Mouse (Mus musculus) heart, embryonic 15.5 days (tissue): ENCODE measurements at regions not wholly inside any gene's neighbourhood (a gene's known extent, or its start where the extent isn't known, plus 50 kb on each side); places are given as distances from the start of the nearest gene placed in this dataset.

Experiments
- ATAC-seq: fragments of 200-750 bp; cut with Nextera tagmentation; replicated peaks from 2 replicates; pipeline ENCODE4 v1.8.0; 2017; ENCODE audit warnings: low read depth, moderate TSS enrichment; ENCODE audit not compliant: insufficient number of reproducible peaks, insufficient read depth, low FRiP score
- H3K27ac ChIP-seq: fragments of 300-500 bp; sonication (generic); 2 replicates; pipeline ENCODE4 v1.5.1; 2015; ENCODE audit warnings: mild to moderate bottlenecking, inconsistent platforms
- H3K27me3 ChIP-seq: fragments of 300-500 bp; sonication (generic); 2 replicates; pipeline ENCODE4 v1.6.1; 2015; ENCODE audit warnings: inconsistent platforms
- H3K36me3 ChIP-seq: fragments of 300-500 bp; sonication (generic); 2 replicates; pipeline ENCODE4 v1.6.1; 2015; ENCODE audit warnings: mild to moderate bottlenecking, inconsistent platforms
- H3K4me1 ChIP-seq: fragments of 300-500 bp; sonication (generic); replicated peaks from 2 replicates; pipeline ENCODE4 v1.6.1; 2015; ENCODE audit warnings: inconsistent platforms
- H3K4me2 ChIP-seq: fragments of 300-500 bp; sonication (generic); 2 replicates; pipeline ENCODE4 v1.6.1; 2015; ENCODE audit warnings: inconsistent platforms, mild to moderate bottlenecking, moderate library complexity
- H3K4me3 ChIP-seq: fragments of 300-500 bp; sonication (generic); 2 replicates; pipeline ENCODE4 v1.5.1; 2015; ENCODE audit warnings: mild to moderate bottlenecking, inconsistent platforms
- H3K9ac ChIP-seq: fragments of 300-500 bp; sonication (generic); 2 replicates; pipeline ENCODE4 v1.6.1; 2015; ENCODE audit warnings: mild to moderate bottlenecking, inconsistent platforms
- H3K9me3 ChIP-seq: fragments of 300-500 bp; sonication (generic); replicated peaks from 2 replicates; pipeline ENCODE4 v1.6.1; 2016; ENCODE audit warnings: inconsistent platforms
- WGBS: fragments of 180-500 bp; shearing (Covaris S2); methylation state at CpG from one replicate; pipeline ENCODE4 v1.1.7; 2015; ENCODE audit warnings: mixed read lengths; 5-methylcytosine and 5-hydroxymethylcytosine counted together

- H3K4me3 ChIP-seq = no peak overlapping the region
- WGBS = 62% methylated on average over 3 of the region's 3 CpGs
- H3K27me3 ChIP-seq = no peaks in the 10 kb centered on the region
- no peak for ATAC-seq
- no peak overlapping the region for H3K4me2 ChIP-seq
- H3K4me1 ChIP-seq = no peaks in the 10 kb centered on the region
- no peak overlapping the region for H3K27ac ChIP-seq
- no peak overlapping the region for H3K9ac ChIP-seq
- H3K9me3 ChIP-seq = no peaks in the 10 kb centered on the region
- no peaks in the 10 kb centered on the region for H3K36me3 ChIP-seq
Measured at GRCm38 (mm10) chr4:35417866-35418265, 191.9 kb upstream of the C9orf72 start.

DNA sequence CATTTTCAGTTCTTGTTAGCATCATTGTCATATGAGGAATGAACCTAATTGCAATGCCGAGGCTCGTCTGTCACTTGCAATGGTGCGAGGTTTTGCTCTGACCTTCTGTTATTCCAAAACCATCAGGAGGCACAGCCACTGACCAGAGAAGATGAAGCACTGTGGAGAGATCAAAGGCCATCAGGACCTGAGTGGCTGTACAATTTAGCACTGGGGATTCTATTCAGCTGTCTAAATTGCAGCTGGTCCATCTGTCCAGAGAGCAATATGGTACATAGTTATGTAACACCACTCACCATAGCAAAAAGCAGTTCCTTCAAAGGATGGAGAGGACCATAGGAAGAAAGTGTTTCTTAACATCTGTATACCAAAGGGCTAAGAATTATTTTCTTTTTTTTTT is 187.5 kb upstream of the C9orf72 start:
- Histone ChIP-seq H3K9me3 (no peaks in the 10 kb centered on the region), H3K9ac (no peak overlapping the region), H3K27me3 (no peaks in the 10 kb centered on the region), H3K4me3 (no peak overlapping the region), H3K4me1 (no peaks in the 10 kb centered on the region), H3K36me3 (no peaks in the 10 kb centered on the region), H3K4me2 (no peak overlapping the region), H3K27ac (no peak overlapping the region)
- 70% methylated on average over 3 of the region's 3 CpGs for WGBS
- ATAC-seq = no peak

- no peaks in the 10 kb centered on the region for H3K4me1 ChIP-seq
- no peaks in the 10 kb centered on the region for H3K27me3 ChIP-seq
- H3K9ac ChIP-seq = no peak overlapping the region
- no peak overlapping the region for H3K4me3 ChIP-seq
- WGBS = 79% methylated on average over 7 of the region's 7 CpGs
- H3K4me2 ChIP-seq = no peak overlapping the region
- H3K36me3 ChIP-seq = no peaks in the 10 kb centered on the region
- no peak overlapping the region for H3K27ac ChIP-seq
- no peak for ATAC-seq
- H3K9me3 ChIP-seq = no peaks in the 10 kb centered on the region
Measured at GRCm38 (mm10) chr4:35405301-35406006, 179.5 kb upstream of the C9orf72 start.

- no peak for ATAC-seq
- H3K27me3 ChIP-seq = no peaks in the 10 kb centered on the region
- 72% methylated on average over 2 of the region's 2 CpGs for WGBS
- no peak overlapping the region for H3K9ac ChIP-seq
- H3K4me1 ChIP-seq = no peaks in the 10 kb centered on the region
- no peak overlapping the region for H3K4me3 ChIP-seq
- no peaks in the 10 kb centered on the region for H3K9me3 ChIP-seq
- H3K36me3 ChIP-seq = no peaks in the 10 kb centered on the region
- H3K27ac ChIP-seq = no peak overlapping the region
- H3K4me2 ChIP-seq = no peak overlapping the region
Measured at GRCm38 (mm10) chr4:35404068-35404467, 178.1 kb upstream of the C9orf72 start.

GRCm38 (mm10) chr4:35403594-35403993 is 177.6 kb upstream of the C9orf72 start:
- Histone ChIP-seq H3K4me3 (no peak overlapping the region), H3K27me3 (no peaks in the 10 kb centered on the region), H3K27ac (no peak overlapping the region), H3K9ac (no peak overlapping the region), H3K9me3 (no peaks in the 10 kb centered on the region), H3K4me1 (no peaks in the 10 kb centered on the region), H3K4me2 (no peak overlapping the region), H3K36me3 (no peaks in the 10 kb centered on the region)
- no peak for ATAC-seq
- 68% methylated on average over 6 of the region's 6 CpGs for whole genome bisulfite sequencing

- Histone ChIP-seq H3K4me1 (no peaks in the 10 kb centered on the region), H3K9ac (no peak overlapping the region), H3K27ac (no peak overlapping the region), H3K27me3 (no peaks in the 10 kb centered on the region), H3K9me3 (no peaks in the 10 kb centered on the region), H3K4me2 (no peak overlapping the region), H3K36me3 (no peaks in the 10 kb centered on the region), H3K4me3 (no peak overlapping the region)
- 72% methylated on average over 9 of the region's 9 CpGs for WGBS
- no peak for ATAC-seq
Measured at GRCm38 (mm10) chr4:35402376-35403133, 176.6 kb upstream of the C9orf72 start.

DNA sequence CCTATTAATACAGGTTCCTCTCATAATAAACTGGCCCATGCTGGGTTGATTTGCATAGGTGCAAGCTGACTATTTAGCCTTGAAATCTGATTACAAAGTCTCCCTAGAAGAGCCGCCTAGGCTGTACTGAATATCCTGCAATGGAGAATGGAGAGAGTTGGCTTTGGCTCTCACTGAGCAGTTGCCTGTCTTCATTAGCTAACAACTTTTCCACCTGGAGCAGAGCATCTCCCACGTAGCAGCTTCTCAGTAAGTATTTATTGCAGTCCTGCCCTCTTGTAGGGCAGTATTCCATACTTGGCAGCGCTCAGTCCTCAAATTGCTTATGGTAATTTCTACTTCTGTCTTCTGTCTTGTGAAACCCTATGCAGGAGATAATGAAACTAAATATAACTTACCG is 175.8 kb upstream of the C9orf72 start:
- H3K4me2 ChIP-seq = no peak overlapping the region
- WGBS = 55% methylated on average over 4 of the region's 4 CpGs
- no peak overlapping the region for H3K4me3 ChIP-seq
- no peaks in the 10 kb centered on the region for H3K4me1 ChIP-seq
- no peaks in the 10 kb centered on the region for H3K27me3 ChIP-seq
- H3K9ac ChIP-seq = no peak overlapping the region
- no peaks in the 10 kb centered on the region for H3K36me3 ChIP-seq
- no peaks in the 10 kb centered on the region for H3K9me3 ChIP-seq
- ATAC-seq = no peak
- no peak overlapping the region for H3K27ac ChIP-seq

DNA sequence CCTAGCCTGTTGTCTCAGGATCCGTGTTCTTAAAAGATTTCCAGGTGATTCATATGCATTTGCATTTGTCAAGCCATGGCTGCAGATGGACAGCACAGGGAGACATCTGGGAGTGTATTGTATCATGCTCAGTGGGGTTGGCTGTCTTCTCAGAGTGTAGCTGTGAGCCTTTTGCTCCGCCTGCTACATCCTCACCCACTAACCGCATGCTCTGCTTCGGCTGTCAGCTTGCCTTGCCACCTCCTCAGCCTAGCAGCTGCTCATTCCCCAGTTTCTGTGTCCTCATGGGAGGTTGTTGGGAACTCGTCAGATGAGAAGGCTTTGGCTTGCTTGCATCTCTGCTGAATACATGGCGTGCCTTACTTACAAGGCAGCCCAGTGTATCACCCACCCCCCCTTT is 174.5 kb upstream of the C9orf72 start:
- Histone ChIP-seq H3K4me2 (no peak overlapping the region), H3K36me3 (no peaks in the 10 kb centered on the region), H3K4me3 (no peak overlapping the region), H3K27ac (no peak overlapping the region), H3K9me3 (no peaks in the 10 kb centered on the region), H3K27me3 (no peaks in the 10 kb centered on the region), H3K9ac (no peak overlapping the region), H3K4me1 (no peaks in the 10 kb centered on the region)
- 73% methylated on average over 6 of the region's 6 CpGs for WGBS
- ATAC-seq = no peak

DNA sequence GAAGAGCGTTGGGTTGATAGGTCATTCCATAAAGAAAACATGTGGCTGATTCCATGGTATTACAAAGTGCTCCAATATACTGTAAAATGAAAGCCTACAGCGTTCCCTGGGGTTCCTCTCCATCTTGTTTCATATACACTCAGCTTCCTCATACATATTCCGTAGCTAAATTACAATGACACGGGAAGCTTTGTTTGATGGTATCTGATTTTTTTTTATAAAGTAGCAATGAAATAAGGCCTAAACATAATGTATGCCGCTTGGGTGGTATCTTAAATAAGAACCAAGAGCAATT is 169.6 kb upstream of the C9orf72 start:
- Histone ChIP-seq H3K36me3 (no peaks in the 10 kb centered on the region), H3K4me3 (no peak overlapping the region), H3K9me3 (no peaks in the 10 kb centered on the region), H3K4me1 (no peaks in the 10 kb centered on the region), H3K4me2 (no peak overlapping the region), H3K9ac (no peak overlapping the region), H3K27me3 (no peaks in the 10 kb centered on the region), H3K27ac (no peak overlapping the region)
- 88% methylated on average over 5 of the region's 5 CpGs for WGBS
- no peak for ATAC-seq

- Histone ChIP-seq H3K4me1 (no peaks in the 10 kb centered on the region), H3K27ac (no peak overlapping the region), H3K9ac (no peak overlapping the region), H3K4me3 (no peak overlapping the region), H3K36me3 (no peaks in the 10 kb centered on the region), H3K9me3 (no peaks in the 10 kb centered on the region), H3K27me3 (no peaks in the 10 kb centered on the region), H3K4me2 (no peak overlapping the region)
- ATAC-seq = no peak
- whole genome bisulfite sequencing = 72% methylated on average over 16 of the region's 16 CpGs
Measured at GRCm38 (mm10) chr4:35394821-35395582, 169.0 kb upstream of the C9orf72 start.

DNA sequence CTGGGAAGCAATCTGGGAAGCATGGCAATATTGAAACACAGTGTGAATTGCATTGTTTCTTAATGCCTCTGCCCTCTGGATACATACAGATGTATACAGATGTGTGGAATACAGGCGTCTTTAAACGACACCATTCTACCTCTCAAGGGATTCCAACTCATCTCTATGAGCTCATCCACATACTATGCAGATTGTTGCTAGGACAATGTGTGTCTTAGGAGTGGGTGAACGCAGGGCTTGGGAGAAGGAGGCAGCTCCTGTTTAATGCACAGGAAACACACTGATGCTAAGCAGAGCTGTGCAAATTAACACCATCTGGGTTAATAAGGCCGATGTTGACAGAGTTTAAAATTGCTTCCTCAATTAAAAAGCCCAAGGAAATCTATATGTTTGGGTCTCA is 149.8 kb upstream of the C9orf72 start:
- Histone ChIP-seq H3K9me3 (no peaks in the 10 kb centered on the region), H3K4me3 (no peak overlapping the region), H3K27me3 (no peaks in the 10 kb centered on the region), H3K36me3 (no peaks in the 10 kb centered on the region), H3K4me1 (no peaks in the 10 kb centered on the region), H3K27ac (no peak overlapping the region), H3K9ac (no peak overlapping the region), H3K4me2 (no peak overlapping the region)
- no peak for ATAC-seq
- 62% methylated on average over 4 of the region's 4 CpGs for WGBS
